Mouse (Mus musculus) small intestine, adult 2 months (tissue): ENCODE measurements around the gene 2310007B03Rik.

Experiments
- CTCF ChIP-seq: fragments of 200-500 bp; IDR thresholded peaks from 2 replicates; pipeline ENCODE4 v1.5.1; 2012; ENCODE audit warnings: low read depth, mild to moderate bottlenecking, control low read depth, inconsistent platforms, low read length, moderate library complexity, mixed read lengths; ENCODE audit not compliant: insufficient replicate concordance, insufficient read length; ENCODE audit errors: extremely low read depth
- POLR2A ChIP-seq: fragments of 200-500 bp; IDR thresholded peaks from 2 replicates; pipeline ENCODE4 v1.6.1; 2012; ENCODE audit warnings: low read depth, mild to moderate bottlenecking, control low read depth, inconsistent platforms, low read length, moderate library complexity

DNA sequence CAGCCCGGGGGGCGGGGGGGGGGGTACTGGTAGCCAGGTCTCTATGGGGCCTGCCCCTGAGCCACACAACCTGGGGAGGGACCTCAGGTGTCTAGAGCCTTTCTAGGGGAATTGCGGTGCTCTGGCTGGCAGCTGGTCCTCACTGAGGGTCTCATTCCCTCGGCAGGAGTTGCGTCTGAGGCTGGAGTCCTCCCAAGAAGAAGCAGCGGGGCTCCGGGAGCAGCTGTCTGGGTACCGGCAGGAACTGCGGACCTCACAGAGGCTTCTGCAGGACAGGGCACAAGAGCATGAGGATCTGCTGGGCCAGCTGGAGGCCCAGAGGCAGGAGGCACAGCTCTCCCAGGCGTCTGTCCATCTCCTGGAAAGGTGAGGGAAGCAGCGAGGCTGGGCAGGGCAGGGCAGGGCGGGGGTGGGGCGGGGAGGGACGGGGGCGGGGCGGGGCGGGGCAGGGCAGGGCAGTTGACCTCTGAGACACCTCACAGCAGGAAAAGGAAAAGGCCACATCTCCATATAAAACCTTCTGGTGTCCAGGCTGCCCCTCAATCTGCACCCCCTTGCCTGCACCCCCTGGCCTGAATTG lies 30.1 kb upstream of the 2310007B03Rik start:
- TF ChIP-seq CTCF = no peak
- TF ChIP-seq POLR2A = no peak
